Mouse (Mus musculus): ENCODE measurements at regions not wholly inside any gene's neighbourhood (a gene's known extent, or its start where the extent isn't known, plus 50 kb on each side); places are given as distances from the start of the nearest gene placed in this dataset.

- intact Hi-C loops (cut with DNase I) = no loop called here
- no peak for DNase-seq (ENCODE audit: extremely low spot score in 1 of 2, low spot score in 2 of 2)
Observed at GRCm38 (mm10) chr9:43463445-43464090, 152.9 kb downstream of the Trim29 start.

- intact Hi-C loops (cut with DNase I) = no loop called here
- DNase-seq (ENCODE audit: extremely low spot score in 1 of 2, low spot score in 2 of 2) = no peak
Observed at GRCm38 (mm10) chr9:43465129-43465528, 154.5 kb downstream of the Trim29 start.

GRCm38 (mm10) chr9:43465731-43466330 is 155.2 kb downstream of the Trim29 start:
- intact Hi-C loops (cut with DNase I) = no loop called here
- no peak for DNase-seq (ENCODE audit: extremely low spot score in 1 of 2, low spot score in 2 of 2)

- intact Hi-C loops (cut with DNase I) = no loop called here
- DNase-seq (ENCODE audit: extremely low spot score in 1 of 2, low spot score in 2 of 2) = no peak
Observed at GRCm38 (mm10) chr9:43466883-43467282, 156.2 kb downstream of the Trim29 start.

GRCm38 (mm10) chr9:43469215-43469614 is 158.6 kb downstream of the Trim29 start:
- DNase-seq (ENCODE audit: extremely low spot score in 1 of 2, low spot score in 2 of 2) = no peak
- intact Hi-C loops (cut with DNase I) = no loop called here

GRCm38 (mm10) chr9:43472231-43472630 is 161.6 kb downstream of the Trim29 start:
- no peak for DNase-seq (ENCODE audit: extremely low spot score in 1 of 2, low spot score in 2 of 2)
- intact Hi-C loops (cut with DNase I) = no loop called here

GRCm38 (mm10) chr9:43473164-43473563 is 162.5 kb downstream of the Trim29 start:
- intact Hi-C loops (cut with DNase I) = no loop called here
- DNase-seq (ENCODE audit: extremely low spot score in 1 of 2, low spot score in 2 of 2) = no peak

- intact Hi-C loops (cut with DNase I) = no loop called here
- peak in 1 of 2 experiments; percentile 51 for DNase-seq (ENCODE audit: extremely low spot score in 1 of 2, low spot score in 2 of 2)
Observed at GRCm38 (mm10) chr9:43473601-43474302, 163.1 kb downstream of the Trim29 start.

- intact Hi-C loops (cut with DNase I) = no loop called here
- no peak for DNase-seq (ENCODE audit: extremely low spot score in 1 of 2, low spot score in 2 of 2)
Observed at GRCm38 (mm10) chr9:43474303-43474643, 163.6 kb downstream of the Trim29 start.

GRCm38 (mm10) chr9:43480826-43481591 is 170.4 kb downstream of the Trim29 start:
- DNase-seq (ENCODE audit: extremely low spot score in 1 of 2, low spot score in 2 of 2) = peak in 1 of 2 experiments; percentile 23
- intact Hi-C loops (cut with DNase I) = no loop called here

- DNase-seq (ENCODE audit: extremely low spot score in 1 of 2, low spot score in 2 of 2) = peak; percentile 34 to 44
- intact Hi-C loops (cut with DNase I) = no loop called here
Observed at GRCm38 (mm10) chr9:43482101-43483090, 171.7 kb downstream of the Trim29 start.

GRCm38 (mm10) chr9:43483195-43483594 is 172.5 kb downstream of the Trim29 start:
- intact Hi-C loops (cut with DNase I) = no loop called here
- no peak for DNase-seq (ENCODE audit: extremely low spot score in 1 of 2, low spot score in 2 of 2)

- intact Hi-C loops (cut with DNase I) = no loop called here
- no peak for DNase-seq (ENCODE audit: extremely low spot score in 1 of 2, low spot score in 2 of 2)
Observed at GRCm38 (mm10) chr9:43483906-43484305, 173.3 kb downstream of the Trim29 start.

- intact Hi-C loops (cut with DNase I) = no loop called here
- no peak for DNase-seq (ENCODE audit: extremely low spot score in 1 of 2, low spot score in 2 of 2)
Observed at GRCm38 (mm10) chr9:43486704-43487103, 176.1 kb downstream of the Trim29 start.

GRCm38 (mm10) chr9:43489205-43489604 is 178.6 kb downstream of the Trim29 start:
- intact Hi-C loops (cut with DNase I) = no loop called here
- DNase-seq (ENCODE audit: extremely low spot score in 1 of 2, low spot score in 2 of 2) = no peak

- intact Hi-C loops (cut with DNase I) = no loop called here
- DNase-seq (ENCODE audit: extremely low spot score in 1 of 2, low spot score in 2 of 2) = peak in 1 of 2 experiments; percentile 37
Observed at GRCm38 (mm10) chr9:43491024-43491751, 180.5 kb downstream of the Trim29 start.

GRCm38 (mm10) chr9:43492236-43493000 is 181.8 kb downstream of the Trim29 start:
- DNase-seq (ENCODE audit: extremely low spot score in 1 of 2, low spot score in 2 of 2) = no peak

More at GRCm38 (mm10) chr9:43492236-43493000, 181.8 kb downstream of the Trim29 start:
- intact Hi-C loops (cut with DNase I) = no loop called here
